Mouse (Mus musculus): Measurements from ENCODE around the gene Psmd9.

Gene Psmd9

DNA sequence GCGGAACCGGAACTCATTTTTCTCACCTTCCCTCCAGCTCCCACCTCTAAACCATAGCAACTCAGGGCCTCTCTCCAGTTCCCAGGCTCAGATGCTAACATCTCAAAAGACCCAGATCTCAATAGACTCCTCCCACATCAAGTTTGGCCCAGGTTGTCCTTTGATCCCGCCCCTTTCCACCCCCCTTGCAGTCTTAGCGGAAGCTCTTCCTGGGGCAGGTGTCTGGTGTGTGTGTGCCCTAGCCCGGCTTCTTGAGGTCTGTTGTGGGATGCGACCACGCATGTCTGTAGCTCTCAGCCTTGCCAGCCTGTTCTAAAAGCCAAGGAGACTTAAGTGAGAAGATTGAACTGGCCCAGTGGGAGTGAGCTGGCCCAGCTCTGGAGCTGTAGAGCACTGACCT is 18.6 kb upstream of the Psmd9 start:
- no peak for DNase-seq (ENCODE audit: low spot score)

DNA sequence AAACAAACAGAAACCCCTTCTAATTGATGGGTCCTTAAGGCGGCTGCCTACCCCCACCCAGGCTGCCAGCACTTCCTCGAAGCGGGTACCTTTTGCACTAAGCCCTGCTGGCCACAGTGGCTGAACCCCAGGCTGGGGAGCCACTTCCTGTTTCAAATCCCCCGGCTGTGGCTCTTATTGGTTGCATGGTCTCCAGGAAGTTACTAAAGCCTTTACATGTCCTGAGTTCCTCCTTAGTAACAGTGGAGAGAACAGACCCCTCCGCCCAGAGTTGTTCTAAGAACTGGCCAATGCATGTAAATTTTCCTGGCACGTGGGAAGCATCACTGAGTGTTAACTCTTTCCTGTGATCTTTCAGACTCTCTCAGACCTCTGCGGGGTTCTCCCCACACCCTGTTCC is 18.1 kb upstream of the Psmd9 start:
- DNase-seq (ENCODE audit: low spot score), result no peak

DNA sequence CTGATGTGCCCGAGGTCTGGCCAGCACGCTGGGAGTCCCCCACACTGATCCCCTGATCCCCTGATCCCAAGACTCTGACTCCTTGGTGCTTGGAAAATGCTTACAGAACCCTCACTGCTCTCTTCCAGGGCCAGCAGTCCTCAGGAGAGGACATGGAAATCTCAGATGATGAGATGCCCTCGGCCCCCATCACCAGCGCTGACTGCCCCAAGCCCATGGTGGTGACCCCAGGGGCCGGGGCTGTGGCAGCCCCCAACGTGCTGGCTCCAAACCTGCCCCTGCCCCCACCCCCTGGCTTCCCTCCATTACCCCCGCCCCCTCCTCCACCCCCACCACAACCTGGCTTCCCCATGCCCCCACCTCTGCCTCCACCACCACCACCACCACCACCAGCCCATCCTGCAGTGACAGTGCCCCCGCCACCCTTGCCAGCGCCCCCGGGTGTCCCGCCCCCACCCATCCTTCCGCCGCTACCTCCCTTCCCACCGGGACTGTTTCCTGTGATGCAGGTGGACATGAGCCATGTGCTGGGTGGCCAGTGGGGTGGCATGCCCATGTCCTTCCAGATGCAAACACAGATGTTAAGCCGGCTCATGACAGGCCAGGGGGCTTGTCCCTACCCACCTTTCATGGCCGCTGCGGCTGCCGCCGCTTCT is 17.4 kb upstream of the Psmd9 start:
- no peak for DNase-seq (ENCODE audit: low spot score)

DNA sequence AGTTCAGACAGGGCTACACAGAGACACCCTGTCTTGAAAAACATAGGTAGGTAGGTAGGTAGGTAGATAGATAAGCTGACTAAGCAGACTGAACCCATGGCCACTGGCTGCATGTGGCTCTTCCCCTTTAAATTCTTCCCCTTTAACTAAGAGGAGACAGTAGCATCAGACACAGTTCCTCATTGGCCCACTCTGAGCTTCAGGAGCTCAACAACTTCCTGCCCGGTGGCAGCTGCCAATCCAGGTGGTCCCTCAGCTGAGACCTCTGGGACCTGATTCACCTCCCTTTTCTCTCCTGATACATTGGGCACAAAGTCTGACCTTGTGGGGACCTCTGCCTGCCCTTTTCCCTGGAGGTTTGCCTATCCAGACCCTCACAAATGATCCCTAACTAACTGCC is 16.3 kb upstream of the Psmd9 start:
- no peak for DNase-seq (ENCODE audit: low spot score)

DNA sequence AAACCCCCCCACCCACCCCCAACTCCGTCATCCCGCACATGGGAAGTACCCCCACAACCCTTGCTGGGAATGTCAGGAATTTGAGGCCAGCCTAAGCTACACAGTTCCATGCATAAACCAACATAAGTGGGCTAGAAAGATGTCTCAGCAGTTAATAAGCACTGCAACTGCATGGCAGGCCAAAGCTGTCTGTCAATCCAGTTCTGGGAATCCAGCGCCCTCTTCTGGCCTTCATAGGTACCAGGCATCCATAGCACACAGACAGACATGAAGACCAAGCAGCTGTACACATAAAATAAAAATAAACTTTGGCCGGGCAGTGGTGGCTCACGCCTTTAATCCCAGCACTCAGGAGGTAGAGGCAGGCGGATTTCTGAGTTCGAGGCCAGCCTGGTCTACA is 13.8 kb upstream of the Psmd9 start:
- DNase-seq (ENCODE audit: low spot score), result peak; percentile 66

DNA sequence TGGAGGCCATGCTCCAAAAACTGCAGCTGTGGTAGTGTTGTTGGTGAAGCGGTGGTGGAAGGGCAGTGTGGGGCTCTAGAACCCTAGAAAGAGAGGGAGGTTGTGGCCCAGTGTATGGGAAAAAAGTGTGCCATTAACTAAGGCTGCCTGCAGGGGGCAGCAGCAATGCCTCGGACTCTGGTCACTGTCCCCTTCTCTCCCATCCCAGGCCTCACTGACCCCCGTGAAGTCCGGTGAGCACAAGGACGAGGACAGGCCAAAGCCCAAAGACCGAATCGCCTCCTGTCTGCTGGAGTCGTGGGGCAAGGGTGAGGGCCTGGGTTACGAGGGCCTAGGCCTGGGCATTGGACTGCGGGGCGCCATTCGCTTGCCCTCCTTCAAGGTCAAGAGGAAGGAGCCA is 12.4 kb upstream of the Psmd9 start:
- no peak for DNase-seq (ENCODE audit: low spot score)

DNA sequence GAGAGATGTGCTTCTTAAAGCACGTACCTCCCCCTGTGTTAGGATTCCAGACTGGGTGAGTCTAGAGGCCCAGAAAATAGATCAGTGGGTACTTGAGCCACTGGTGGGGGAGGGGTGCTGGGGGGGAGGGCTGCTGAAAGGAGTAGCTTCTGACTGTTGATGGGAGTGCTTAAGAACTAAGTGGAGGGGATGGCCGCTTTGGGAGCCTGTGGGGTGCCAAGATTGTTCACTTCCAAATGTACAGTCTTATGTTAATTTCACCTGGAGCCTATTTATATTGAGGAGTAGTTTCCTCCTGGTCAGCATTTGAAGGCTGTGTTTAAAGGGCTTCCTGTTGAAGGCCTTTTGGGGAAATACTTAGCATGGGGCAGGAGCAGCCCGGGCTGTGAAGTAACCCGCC is 11.2 kb upstream of the Psmd9 start:
- DNase-seq (ENCODE audit: low spot score), result no peak

DNA sequence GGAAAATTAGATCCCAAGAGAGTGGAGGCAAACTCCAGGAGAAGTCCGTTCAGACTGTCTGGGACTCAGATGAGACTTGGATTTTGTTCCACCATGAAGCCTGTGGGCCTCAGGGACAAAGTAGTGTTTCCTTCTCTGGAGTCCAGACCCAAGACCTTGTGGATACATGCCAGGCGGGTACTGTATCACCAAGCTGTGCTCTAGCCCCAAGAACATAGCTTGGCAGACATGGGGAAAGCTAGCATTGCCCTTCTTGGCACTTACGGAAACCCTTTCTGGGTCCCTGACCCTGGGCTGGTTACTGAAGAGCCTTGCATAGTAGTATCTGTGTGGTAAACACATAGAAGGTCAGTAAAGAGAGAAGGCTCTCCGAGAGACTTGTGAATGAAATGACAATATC is 9.8 kb upstream of the Psmd9 start:
- no peak for DNase-seq (ENCODE audit: low spot score)

DNA sequence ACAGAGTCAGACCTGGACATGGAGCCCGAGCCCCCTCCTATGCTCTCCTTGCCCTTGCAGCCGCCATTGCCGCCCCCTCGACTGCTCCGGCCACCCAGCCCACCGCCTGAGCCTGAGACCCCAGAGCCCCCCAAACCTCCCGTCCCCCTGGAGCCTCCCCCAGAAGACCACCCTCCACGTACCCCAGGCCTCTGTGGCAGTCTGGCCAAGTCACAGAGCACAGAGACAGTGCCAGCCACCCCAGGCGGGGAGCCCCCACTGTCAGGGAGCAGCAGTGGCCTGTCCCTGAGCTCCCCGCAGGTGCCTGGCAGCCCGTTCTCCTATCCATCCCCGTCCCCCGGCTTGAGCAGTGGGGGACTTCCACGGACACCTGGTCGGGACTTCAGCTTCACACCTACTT is 9.3 kb upstream of the Psmd9 start:
- DNase-seq (ENCODE audit: low spot score), result no peak

DNA sequence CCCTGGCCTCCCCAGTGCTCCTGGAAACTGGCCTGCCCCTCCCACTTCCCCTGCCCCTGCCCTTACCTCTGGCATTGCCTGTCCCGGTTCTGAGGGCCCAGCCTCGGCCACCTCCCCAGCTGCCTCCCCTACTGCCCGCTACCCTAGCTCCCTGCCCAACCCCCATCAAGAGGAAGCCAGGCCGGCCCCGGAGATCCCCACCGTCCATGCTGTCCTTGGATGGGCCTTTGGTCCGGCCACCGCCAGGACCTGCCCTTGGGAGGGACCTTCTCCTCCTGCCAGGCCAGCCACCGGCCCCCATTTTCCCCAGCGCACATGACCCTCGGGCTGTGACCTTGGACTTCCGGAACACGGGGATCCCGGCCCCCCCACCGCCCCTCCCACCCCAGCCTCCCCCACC is 8.9 kb upstream of the Psmd9 start:
- DNase-seq (ENCODE audit: low spot score), result no peak

DNA sequence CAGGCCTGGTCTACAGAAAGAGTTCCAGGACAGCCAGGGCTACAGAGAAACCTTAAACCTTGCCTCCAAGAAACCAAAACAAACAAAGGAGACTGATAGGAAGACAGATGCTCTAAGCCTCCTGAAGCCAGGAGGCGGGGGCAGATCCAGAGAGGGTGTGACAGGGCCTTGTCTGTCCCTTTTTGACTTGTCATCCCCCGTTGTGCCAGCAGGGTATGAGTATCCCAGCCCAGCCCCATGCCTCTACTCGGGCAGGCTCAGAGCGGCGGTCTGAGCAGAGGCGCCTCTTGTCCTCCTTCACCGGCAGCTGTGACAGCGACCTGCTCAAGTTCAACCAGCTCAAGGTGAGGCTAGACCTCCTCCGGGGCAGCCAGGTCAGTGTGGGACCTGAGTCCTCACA is 6.3 kb upstream of the Psmd9 start:
- DNase-seq (ENCODE audit: low spot score), result no peak

DNA sequence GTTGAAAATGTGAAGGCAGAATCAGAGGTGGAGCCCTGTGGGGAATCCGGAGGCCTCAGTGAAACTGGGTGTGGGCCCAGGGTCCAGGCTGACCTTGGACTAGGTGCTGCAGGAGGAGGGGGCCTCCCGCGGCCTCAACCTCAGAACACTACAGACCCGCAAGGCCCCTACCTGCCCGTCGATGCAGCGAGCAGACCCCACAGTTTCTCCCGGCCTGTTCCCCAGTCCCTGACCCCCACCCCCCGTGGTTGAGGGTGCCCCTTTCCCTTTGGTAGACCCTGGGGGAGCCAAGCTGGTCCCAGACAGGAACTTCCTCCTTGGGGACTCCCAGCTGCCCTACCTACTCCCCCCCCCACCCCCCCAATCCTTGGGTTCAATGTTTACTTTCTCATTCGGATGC is 2.8 kb upstream of the Psmd9 start:
- DNase-seq (ENCODE audit: low spot score), result no peak

DNA sequence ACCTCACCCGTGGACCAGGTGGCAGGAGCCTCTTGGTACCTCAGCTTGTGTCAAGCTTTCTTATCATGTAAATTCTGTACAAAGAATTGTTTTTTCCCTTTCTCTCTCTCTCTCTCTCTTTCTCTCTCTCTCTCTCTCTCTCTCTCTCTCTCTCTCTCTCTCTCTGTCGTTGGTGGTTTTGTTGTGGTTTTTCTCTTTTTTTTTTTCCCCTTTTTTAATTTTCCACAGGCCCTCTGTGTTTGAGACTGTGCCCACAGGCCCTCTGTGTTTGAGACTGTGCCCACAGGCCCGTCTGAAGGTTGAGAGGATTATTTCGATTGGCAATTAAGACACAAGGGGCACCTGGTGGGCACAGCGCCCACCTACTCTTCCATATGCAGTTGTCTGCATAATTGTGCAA is 1.6 kb upstream of the Psmd9 start:
- no peak for DNase-seq (ENCODE audit: low spot score)

DNA sequence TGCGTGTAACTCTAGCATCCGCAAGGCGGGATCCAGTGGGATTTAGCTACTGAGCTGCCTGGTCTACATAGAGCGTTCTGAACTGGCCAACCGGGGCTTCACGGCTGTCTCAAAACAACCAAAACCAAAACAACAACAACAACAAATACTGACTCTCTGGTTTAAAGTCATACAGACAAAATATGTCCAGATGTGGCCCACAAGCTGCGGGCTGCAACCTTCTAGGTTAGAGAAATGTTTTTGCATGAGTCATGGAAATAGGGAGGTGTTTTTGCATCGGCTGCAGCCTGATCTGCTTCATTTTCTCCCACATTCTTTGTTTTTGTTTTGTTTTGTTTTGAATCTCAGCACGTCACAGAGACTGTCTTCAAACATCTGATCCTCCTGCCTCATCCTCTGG is 1.2 kb downstream of the Psmd9 start:
- no peak for DNase-seq (ENCODE audit: low spot score)

DNA sequence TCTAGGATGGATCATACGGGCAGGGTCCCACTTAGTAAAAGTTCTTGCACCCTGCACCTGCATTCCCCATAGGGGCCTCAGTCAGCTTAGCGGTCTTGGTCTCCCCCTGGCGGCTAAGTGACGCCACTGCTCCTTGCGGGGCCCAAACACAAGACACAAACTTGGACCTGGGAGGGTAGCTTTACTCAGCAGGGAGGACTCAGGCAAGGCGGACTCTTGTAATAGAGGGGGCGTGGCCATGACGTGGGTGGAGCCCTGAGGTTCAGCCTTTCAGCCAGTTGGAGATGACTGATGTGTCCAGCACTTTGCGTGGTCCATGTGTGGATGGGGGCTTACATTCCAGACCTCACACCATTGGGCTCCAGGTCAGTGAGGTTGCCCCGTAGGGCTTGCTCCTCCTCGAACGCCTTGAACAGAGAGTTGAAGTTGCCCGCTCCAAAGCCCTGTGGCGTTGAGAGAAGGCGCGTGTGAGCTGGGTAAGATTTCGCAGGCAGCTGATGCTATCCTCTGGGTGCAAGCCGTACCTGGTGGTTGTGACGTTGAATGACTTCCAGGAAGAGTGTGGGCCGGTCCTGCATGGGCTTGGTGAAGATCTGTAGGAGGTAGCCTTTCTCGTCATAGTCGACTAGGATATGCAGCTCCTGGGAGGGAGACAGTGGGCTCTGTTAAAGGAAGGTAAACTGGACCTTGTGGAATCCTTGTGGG is 2.6 kb downstream of the Psmd9 start:
- DNase-seq (ENCODE audit: low spot score), result peak; percentile 94

DNA sequence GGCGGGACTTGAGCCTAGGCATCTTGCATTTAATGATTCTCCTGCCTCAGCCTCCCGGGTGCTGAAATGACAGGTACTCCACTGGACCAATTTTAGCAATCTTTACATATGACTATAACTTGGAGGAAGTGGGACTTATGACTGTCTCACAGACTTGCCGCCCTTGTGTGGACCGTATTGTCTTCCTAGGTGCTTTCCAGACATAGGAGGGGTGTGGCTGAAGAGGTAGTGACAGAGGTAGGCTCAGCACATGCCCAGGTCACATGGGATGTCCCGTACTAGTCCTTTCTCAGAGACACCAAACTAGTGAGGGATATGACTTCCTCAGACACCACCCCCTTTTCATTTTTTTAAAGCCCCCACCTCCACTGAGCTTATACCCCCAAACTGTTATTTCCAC is 9.6 kb downstream of the Psmd9 start:
- DNase-seq (ENCODE audit: low spot score), result no peak

DNA sequence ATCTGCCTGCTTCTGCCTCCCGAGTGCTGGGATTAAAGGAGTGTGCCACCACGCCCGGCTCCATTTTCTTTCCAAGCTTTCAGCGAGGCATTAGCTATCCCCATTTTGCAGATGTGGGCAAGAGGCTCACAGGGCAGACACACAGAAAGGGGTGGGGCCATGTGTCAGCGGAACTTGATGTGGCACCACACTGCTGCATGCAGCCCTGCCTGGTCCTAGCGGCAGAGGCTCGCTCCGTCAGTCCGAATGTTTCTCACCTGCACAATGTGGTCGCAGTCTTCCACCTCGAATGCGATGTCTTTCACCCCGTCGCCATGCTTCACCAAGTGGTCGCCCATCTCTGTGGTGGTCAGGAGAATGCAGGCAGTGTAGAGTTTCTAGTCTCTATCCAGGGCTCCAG is 11.2 kb downstream of the Psmd9 start:
- DNase-seq (ENCODE audit: low spot score), result no peak

DNA sequence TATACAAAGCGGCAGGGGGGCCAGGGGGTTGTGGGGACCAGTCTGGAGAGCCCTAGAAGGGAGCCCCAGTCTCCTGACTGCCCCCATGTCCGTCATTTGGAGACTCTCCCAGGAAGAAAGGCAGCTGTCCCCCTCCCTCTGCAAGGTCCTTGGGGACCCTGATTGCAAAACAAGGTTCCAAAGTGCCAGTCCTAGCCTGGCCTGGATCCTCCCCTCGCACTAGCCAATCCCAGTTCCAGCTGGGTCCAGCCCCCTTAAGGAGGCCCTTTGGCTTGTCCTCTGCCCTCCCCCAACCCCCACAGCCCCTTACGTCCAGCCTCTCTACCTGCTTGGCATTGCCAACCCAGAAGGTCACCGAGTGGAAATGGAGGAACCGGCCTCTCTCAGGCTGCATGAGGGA is 12.3 kb downstream of the Psmd9 start:
- DNase-seq (ENCODE audit: low spot score), result no peak

DNA sequence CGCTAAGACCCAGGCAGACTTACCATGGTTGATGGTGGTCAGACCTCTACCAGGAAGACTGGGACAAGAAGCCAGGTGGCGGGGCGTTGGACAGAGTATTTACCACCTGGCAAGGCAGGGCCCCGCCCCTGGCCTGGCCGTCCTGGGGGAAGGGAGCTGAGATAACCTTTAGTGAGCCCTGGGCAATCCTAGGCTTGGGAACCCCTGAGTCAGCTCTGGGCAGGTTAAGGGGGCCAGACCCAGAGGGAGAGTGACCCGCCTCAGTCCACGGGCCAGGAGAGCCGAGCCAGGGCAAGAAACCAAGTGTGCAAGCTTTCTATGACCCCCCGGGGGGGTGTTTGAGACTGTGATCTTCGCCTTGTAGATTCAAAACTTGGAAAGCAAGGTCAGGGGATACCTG is 13.4 kb downstream of the Psmd9 start, which contains the start of gene Hpd:
Gene Hpd, minus strand, starts transcription at position 77 of the 400 bp plus-strand sequence.
- DNase-seq (ENCODE audit: low spot score), result no peak

DNA sequence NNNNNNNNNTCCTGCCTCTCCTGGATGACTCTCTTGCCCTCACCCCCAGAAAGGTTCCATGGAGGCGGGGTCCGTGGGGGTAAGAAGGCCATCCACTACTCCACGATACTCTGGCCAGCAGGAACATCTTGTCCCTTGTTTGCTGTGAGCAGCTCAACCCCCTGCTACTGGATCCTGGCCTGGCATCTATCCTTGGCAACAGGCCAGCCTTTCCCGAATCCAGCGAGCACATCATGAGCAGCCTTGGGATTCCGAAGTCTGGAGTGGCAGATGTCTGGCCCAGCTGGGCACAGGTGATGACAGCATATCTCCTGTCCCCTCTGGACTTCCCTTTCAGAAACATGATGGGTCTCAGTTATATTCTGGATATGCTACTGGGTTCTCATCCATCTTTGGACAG is 16.8 kb downstream of the Psmd9 start:
- peak; percentile 69 for DNase-seq (ENCODE audit: low spot score)

DNA sequence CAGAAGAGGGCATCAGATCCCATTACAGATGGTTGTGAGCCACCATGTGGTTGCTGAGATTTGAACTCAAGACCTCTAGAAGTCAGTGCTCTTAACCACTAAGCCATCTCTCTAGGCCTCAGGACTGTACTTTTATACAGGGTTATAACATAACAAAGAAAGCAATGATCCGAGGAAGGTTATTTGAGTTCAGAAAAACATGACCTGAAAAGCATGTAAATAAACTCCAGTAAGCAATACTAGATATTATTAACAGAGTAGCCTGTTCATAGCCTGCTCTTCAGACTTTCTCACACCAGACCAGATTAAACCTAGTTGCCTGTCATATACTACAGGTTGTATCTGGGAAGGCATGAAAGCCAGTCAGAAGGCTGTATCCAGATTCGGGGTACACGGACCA is 18.1 kb downstream of the Psmd9 start:
- DNase-seq (ENCODE audit: low spot score), result no peak

DNA sequence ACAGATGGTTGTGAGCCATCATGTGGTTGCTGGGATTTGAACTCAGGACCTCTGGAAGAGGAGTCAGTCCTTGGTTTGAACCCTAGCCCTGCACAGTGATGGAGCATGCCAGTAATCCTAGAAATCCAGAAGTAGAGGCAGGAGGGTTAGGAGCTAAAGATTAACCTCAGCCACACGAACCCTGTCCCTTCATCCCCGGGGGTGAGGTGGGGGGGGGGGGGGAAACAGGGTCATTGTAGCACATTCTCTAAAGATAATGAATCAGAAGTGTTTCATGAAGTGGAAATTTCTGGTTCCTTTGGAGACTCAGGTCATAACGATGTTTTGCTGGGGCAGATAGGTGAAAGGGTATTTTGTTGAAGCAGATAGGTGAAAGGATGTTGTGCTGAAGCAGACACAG is 21.7 kb downstream of the Psmd9 start:
- DNase-seq (ENCODE audit: low spot score), result no peak

DNA sequence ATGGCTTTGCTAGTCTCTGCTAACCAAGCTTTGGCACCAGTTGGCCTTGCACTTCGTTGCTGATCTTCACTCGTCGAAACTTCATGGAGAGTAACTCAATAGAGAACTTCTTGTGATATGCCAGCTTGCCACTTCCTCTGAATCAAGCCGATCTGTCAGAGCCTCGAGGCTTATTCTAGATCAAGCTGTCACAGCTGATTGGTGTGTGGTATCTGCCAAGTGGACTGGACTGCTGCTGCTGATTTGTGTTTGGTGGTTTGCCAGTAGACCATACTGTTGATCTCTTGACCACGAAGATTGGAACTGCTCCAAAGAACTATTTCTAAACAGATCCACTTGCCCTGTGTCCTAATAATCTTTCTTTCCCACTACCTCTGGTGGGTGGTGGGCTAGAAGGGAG is 22.2 kb downstream of the Psmd9 start:
- DNase-seq (ENCODE audit: low spot score), result no peak

DNA sequence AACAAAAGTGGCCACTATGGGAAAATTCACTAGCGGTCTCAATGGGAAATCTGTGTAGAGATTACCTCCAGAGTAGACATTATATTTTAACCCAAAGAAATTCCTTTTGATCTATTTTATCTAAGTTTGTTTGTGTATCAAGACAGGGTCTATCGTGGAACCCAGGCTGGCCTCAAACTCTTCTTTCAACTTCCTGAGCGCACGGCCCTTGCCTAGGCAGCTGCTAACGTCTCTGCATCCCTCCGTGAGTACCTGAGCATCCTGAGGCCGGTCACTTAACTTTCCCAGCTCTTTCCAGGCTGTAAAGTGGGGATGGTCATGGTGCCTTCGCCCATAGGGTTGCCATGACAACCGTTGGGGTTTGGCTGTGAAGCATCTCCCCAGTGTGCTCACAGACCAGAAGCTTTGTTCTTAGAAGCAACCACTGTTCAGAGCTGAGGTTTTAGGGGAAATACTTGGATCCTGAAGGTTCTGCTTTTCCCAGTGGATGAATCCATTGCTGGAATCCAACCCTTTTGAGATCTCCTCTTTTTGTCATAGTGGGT is 23.5 kb downstream of the Psmd9 start:
- no peak for DNase-seq (ENCODE audit: low spot score)
